Mouse (Mus musculus): ENCODE data around the gene Entpd8.

DNA sequence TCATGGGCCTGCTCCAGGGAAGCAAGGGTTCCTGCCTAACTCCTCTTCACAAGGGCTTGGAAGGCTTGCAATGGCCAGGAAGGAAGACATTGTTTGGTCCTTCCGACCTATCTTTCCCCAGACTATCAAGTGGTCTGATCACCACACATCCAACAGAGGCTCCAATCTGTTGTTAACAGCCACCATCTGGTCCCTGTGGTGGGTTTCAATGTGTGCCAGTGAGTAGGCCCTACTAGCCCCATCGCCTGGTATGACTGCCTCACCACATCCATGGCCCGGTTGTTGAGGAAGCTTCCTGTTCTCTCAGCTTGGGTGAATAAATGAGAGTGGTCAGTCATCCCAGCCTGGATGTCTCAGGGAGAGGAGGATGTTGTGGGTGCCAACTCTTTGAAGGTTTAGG, 8.5 kb downstream of the Entpd8 start:
- TF ChIP-seq CTCF (conservative IDR thresholded peaks at IDR 0.05; ENCODE audit: insufficient read depth, insufficient read length, low read depth, low read length) (no peak), POLR2A (IDR thresholded peaks at IDR 0.05; ENCODE audit: low read depth, low read length) (no peak)

All from kidney, adult 2 months (tissue).